Mouse (Mus musculus) kidney, embryonic 14.5 days (tissue): ENCODE measurements around the gene Htr1d. TPM values are rescaled to one million over a fixed set of nuclear protein-coding genes. Genes with fewer than 3 reads are reported as not detected.

Experiments
- ATAC-seq: fragments of 200-750 bp; cut with Nextera tagmentation; 2 replicates; pipeline ENCODE4 v1.8.0; 2017; ENCODE audit warnings: moderate number of reproducible peaks, mild to moderate bottlenecking, moderate TSS enrichment, moderate library complexity; ENCODE audit not compliant: low FRiP score, low TSS enrichment
- H3K27ac ChIP-seq: fragments of 300-500 bp; sonication (generic); 2 replicates; pipeline ENCODE4 v1.5.1; 2014; ENCODE audit warnings: low read depth, mild to moderate bottlenecking, low read length, moderate library complexity, mixed read lengths
- H3K27me3 ChIP-seq: fragments of 300-500 bp; sonication (generic); 2 replicates; pipeline ENCODE4 v1.6.1; 2014; ENCODE audit warnings: mild to moderate bottlenecking, low read length; ENCODE audit not compliant: control insufficient read depth, insufficient read depth
- H3K36me3 ChIP-seq: fragments of 300-500 bp; sonication (generic); 2 replicates; pipeline ENCODE4 v1.6.1; 2014; ENCODE audit warnings: low read length, mixed read lengths; ENCODE audit not compliant: control insufficient read depth, insufficient read depth
- H3K4me1 ChIP-seq: fragments of 300-500 bp; sonication (generic); 2 replicates; pipeline ENCODE4 v1.6.1; 2014; ENCODE audit warnings: low read length, mixed read lengths; ENCODE audit not compliant: control insufficient read depth, insufficient read depth
- H3K4me2 ChIP-seq: fragments of 300-500 bp; sonication (generic); replicated peaks from 2 replicates; pipeline ENCODE4 v1.6.1; 2014; ENCODE audit warnings: low read depth, mild to moderate bottlenecking, low read length
- H3K4me3 ChIP-seq: fragments of 300-500 bp; sonication (generic); 2 replicates; pipeline ENCODE4 v1.5.1; 2014; ENCODE audit warnings: mild to moderate bottlenecking, low read length
- H3K9ac ChIP-seq: fragments of 300-500 bp; sonication (generic); 2 replicates; pipeline ENCODE4 v1.6.1; 2014; ENCODE audit warnings: low read depth, mild to moderate bottlenecking, low read length, moderate library complexity
- H3K9me3 ChIP-seq: fragments of 300-500 bp; sonication (generic); 2 replicates; pipeline ENCODE4 v1.6.1; 2016; ENCODE audit warnings: low read length; ENCODE audit not compliant: control insufficient read depth
- WGBS: fragments of 180-500 bp; shearing (Covaris S2); extraction: QIAGEN DNeasy Blood & Tissue Kit; methylation state at CpG from one replicate; pipeline ENCODE4 v1.1.7; 2014; 5-methylcytosine and 5-hydroxymethylcytosine counted together
- polyA plus RNA-seq: library from polyadenylated mRNA; unstranded; fragments of >200 nt; fragmentation: Nextera tagmentation; extraction: Ambion mirVana; gene quantifications from 2 replicates; pipeline ENCODE4 v1.2.1, GENCODE M21; 2014

Htr1d gene
- polyA plus RNA-seq, 1 experiment from 2014 or later, result 0.60 TPM

GRCm38 (mm10) chr4:136418962-136419361 is 4.4 kb upstream of the Htr1d start:
- H3K9me3 ChIP-seq, result no peaks in the 10 kb centered on the region
- H3K4me1 ChIP-seq, result peaks cover 10% of the 10 kb centered on the region
- ATAC-seq, result peak; percentile 40; the same call in 1 of the 2 replicates
- no peak overlapping the region for H3K9ac ChIP-seq
- WGBS, result 17% methylated on average over 11 of the region's 11 CpGs
- no peak overlapping the region for H3K27ac ChIP-seq
- H3K4me2 ChIP-seq, result no peak overlapping the region
- H3K27me3 ChIP-seq, result peaks cover 14% of the 10 kb centered on the region
- H3K4me3 ChIP-seq, result no peak overlapping the region
- H3K36me3 ChIP-seq, result no peaks in the 10 kb centered on the region

DNA sequence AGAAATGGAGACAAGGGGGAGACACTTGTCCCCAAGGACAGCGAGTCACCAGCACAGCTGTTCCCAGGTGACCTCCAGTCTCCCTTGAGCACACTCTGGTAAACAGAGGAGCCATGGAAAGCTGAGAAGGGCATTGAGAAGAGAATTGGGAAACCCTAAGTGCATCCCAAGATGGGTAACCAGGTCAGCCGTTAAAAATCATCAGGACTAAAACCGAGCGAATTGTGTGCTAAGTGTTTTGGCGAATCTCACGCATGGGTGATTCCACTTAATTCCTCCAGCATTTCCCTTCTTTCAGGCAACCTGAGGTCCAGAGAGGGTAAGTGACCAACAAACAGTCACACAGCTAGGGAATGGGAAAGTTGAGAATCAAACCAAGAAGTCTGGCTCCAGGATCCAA is 3.9 kb upstream of the Htr1d start:
- peaks cover 18% of the 10 kb centered on the region for H3K27me3 ChIP-seq
- H3K36me3 ChIP-seq, result no peaks in the 10 kb centered on the region
- H3K4me2 ChIP-seq, result no peak overlapping the region
- H3K9ac ChIP-seq, result no peak overlapping the region
- no peak overlapping the region for H3K27ac ChIP-seq
- 51% methylated on average over 6 of the region's 6 CpGs for WGBS
- ATAC-seq, result no peak
- H3K9me3 ChIP-seq, result no peaks in the 10 kb centered on the region
- H3K4me3 ChIP-seq, result no peak overlapping the region
- H3K4me1 ChIP-seq, result peaks cover 10% of the 10 kb centered on the region

DNA sequence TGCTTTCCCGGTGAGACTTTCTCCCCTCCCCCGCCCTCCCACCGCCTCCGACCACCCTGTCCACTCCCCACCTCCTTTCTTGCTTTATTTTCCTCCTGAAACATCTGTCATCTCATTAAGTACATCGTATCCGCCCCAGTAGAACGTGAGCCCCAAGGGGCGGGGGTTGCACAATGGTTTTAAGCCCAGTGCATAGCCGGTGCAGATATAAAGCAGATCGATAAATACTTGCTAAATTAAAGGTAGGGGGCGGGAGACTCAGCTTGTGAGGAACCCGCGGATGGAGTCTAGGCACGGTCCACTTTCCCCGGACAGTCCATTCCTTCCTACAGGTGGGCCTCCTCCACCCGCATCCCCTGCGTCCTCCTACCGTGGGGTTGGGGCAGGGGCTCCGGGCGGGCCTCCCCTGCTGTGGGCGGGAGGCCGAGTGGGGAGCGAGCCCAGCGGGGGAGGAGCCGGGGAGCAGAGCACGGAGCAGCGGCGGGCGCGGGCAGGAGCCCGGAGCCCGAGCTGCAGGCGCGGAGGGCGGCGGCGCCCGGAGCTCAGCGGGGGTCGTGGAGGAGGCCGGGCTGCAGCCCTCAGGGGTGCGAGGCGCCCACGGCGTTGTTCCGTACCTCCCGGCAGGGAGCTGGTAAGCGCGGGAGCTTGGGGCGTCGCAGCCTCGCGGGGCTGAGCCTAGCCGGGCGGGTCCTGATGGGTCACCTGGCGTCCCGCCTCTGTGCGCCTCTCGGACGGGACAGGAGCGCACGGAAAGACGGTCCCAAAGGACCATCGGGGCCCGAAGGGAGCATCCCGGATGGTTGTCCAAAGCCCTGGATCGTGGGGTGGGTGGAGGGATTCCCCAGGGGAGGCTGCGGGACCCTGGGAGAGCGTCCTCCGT is 1.0 kb downstream of the Htr1d start:
- Histone ChIP-seq H3K4me1 (peaks cover 5% of the 10 kb centered on the region; the same call in 1 of the 2 replicates), H3K4me2 (peak overlapping the region; percentile 97), H3K27me3 (peaks cover 30% of the 10 kb centered on the region), H3K9me3 (no peaks in the 10 kb centered on the region), H3K36me3 (no peaks in the 10 kb centered on the region), H3K4me3 (peak overlapping the region; percentile 54), H3K27ac (no peak overlapping the region), H3K9ac (peak overlapping the region; percentile 55)
- 1% methylated on average over 68 of the region's 70 CpGs for WGBS
- ATAC-seq, result peak; percentile 55

DNA sequence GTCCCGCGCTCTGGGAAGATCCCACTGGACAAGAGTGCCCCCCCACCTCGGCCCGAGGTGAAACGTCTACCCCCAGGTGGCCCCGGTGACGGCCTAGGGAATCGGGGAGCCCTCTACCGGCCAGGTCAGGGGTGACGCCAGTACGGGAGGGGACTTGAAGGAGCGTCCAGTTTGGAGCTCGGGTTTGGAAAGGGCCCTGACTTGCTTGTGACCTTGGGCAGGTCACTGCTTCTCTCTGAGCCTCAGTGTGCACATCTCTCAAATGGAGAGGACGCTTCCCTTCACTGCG is 1.6 kb downstream of the Htr1d start:
- Histone ChIP-seq H3K4me3 (peak overlapping the region; percentile 54), H3K4me2 (peak overlapping the region; percentile 97), H3K4me1 (peaks cover 5% of the 10 kb centered on the region; the same call in 1 of the 2 replicates), H3K9ac (peak overlapping the region; percentile 55; the same call in 1 of the 2 replicates), H3K36me3 (no peaks in the 10 kb centered on the region), H3K27ac (no peak overlapping the region), H3K9me3 (no peaks in the 10 kb centered on the region), H3K27me3 (peaks cover 30% of the 10 kb centered on the region)
- peak; percentile 28 for ATAC-seq
- 2% methylated on average over 15 of the region's 15 CpGs for WGBS

DNA sequence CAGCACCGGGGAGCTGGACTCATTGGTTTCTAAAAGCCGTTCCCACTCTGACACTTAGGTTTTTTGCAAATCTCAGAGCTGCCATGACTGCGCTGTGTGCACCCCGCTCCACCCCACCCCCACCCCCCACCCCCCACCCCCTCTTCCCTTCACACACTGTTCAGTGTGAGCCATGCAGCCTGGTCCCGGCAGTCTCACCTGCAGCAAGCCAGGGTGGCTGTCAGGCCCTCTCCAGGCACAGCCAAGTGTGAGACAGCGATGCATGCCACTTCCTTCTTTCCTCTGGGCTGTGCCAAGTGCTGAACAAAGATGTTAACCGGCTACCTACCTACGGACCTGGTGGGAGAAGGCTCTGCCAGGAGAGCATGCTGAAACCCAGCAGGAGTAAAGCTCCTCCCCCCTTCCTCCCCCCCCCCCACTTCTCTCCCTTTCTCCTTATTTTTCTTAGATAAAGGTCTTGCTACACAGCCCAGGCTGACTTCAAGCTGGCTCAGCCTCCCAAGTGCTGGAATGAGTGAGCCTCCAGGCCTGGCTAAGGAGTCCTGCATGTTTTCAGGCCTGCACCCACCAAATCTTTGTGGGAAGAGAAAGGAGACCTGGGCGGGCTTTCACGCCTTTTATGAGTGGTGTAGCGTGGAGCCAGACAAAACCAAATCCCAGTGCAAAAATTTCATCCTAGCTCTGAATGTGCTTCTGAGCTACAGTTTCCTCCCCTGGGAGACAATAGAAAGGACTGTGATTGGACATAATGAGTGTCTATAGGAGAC is 7.5 kb downstream of the Htr1d start:
- H3K27me3 ChIP-seq, result no peaks in the 10 kb centered on the region; the same call in 1 of the 2 replicates
- H3K36me3 ChIP-seq, result no peaks in the 10 kb centered on the region
- WGBS, result 46% methylated on average over 11 of the region's 11 CpGs
- H3K4me1 ChIP-seq, result no peaks in the 10 kb centered on the region
- H3K9me3 ChIP-seq, result no peaks in the 10 kb centered on the region
- peak; percentile 54; the same call in 1 of the 2 replicates for ATAC-seq
- H3K27ac ChIP-seq, result no peak overlapping the region
- H3K9ac ChIP-seq, result no peak overlapping the region
- no peak overlapping the region for H3K4me3 ChIP-seq
- H3K4me2 ChIP-seq, result no peak overlapping the region

- H3K36me3 ChIP-seq, result no peaks in the 10 kb centered on the region
- no peak overlapping the region for H3K4me2 ChIP-seq
- no peaks in the 10 kb centered on the region for H3K4me1 ChIP-seq
- 3% methylated on average over 3 of the region's 3 CpGs for WGBS
- H3K27ac ChIP-seq, result no peak overlapping the region
- H3K27me3 ChIP-seq, result no peaks in the 10 kb centered on the region; the same call in 1 of the 2 replicates
- peak; percentile 33; the same call in 1 of the 2 replicates for ATAC-seq
- no peaks in the 10 kb centered on the region for H3K9me3 ChIP-seq
- H3K9ac ChIP-seq, result no peak overlapping the region
- H3K4me3 ChIP-seq, result no peak overlapping the region
Measured at GRCm38 (mm10) chr4:136431376-136431693, 8.0 kb downstream of the Htr1d start.

- no peak for ATAC-seq
- 86% methylated on average over 4 of the region's 4 CpGs for WGBS
- no peak overlapping the region for H3K4me2 ChIP-seq
- no peaks in the 10 kb centered on the region for H3K36me3 ChIP-seq
- H3K4me1 ChIP-seq, result no peaks in the 10 kb centered on the region
- H3K27ac ChIP-seq, result no peak overlapping the region
- H3K4me3 ChIP-seq, result no peak overlapping the region
- no peaks in the 10 kb centered on the region for H3K9me3 ChIP-seq
- no peaks in the 10 kb centered on the region; the same call in 1 of the 2 replicates for H3K27me3 ChIP-seq
- no peak overlapping the region for H3K9ac ChIP-seq
Measured at GRCm38 (mm10) chr4:136434029-136434428, 10.7 kb downstream of the Htr1d start.

GRCm38 (mm10) chr4:136439106-136439505 is 15.8 kb downstream of the Htr1d start:
- Histone ChIP-seq H3K27me3 (no peaks in the 10 kb centered on the region), H3K4me2 (no peak overlapping the region), H3K9ac (no peak overlapping the region), H3K36me3 (no peaks in the 10 kb centered on the region), H3K4me1 (no peaks in the 10 kb centered on the region), H3K27ac (no peak overlapping the region), H3K9me3 (no peaks in the 10 kb centered on the region), H3K4me3 (no peak overlapping the region)
- 42% methylated on average over 4 of the region's 4 CpGs for WGBS
- ATAC-seq, result no peak
